Mouse (Mus musculus): ENCODE measurements around the gene Kif1b. TPM values are rescaled to one million over a fixed set of nuclear protein-coding genes. Genes with fewer than 3 reads are reported as not detected.
A peak's percentile ranks its signal among the peaks of the same experiment; 100 is the strongest.
"Not testable (repeated sequence)": the region's sequence is repeated elsewhere in the genome, so short reads cannot be mapped to it uniquely, and the experiment has no call there.

The Kif1b gene
- total RNA-seq, 4 experiments from 2014 or later = 419 to 466 (median 440) TPM

- no peak for DNase-seq (ENCODE audit: low spot score in 2 of 2)
These were observed 134.8 kb downstream of the Kif1b start for GRCm38 (mm10) chr4:149172666-149173065.

GRCm38 (mm10) chr4:149172083-149172482 lies 135.4 kb downstream of the Kif1b start:
- no peak for DNase-seq (ENCODE audit: low spot score in 2 of 2)

GRCm38 (mm10) chr4:149171581-149171981 lies 135.9 kb downstream of the Kif1b start:
- DNase-seq (ENCODE audit: low spot score in 2 of 2) = no peak

GRCm38 (mm10) chr4:149170394-149170931 lies 137.0 kb downstream of the Kif1b start:
- DNase-seq (ENCODE audit: low spot score in 2 of 2) = no peak

GRCm38 (mm10) chr4:149169926-149170325 lies 137.6 kb downstream of the Kif1b start:
- DNase-seq (ENCODE audit: low spot score in 2 of 2) = not testable (repeated sequence)

GRCm38 (mm10) chr4:149168016-149168415 lies 139.5 kb downstream of the Kif1b start:
- no peak for DNase-seq (ENCODE audit: low spot score in 2 of 2)

GRCm38 (mm10) chr4:149166957-149167611 lies 140.4 kb downstream of the Kif1b start:
- no peak for DNase-seq (ENCODE audit: low spot score in 2 of 2)

GRCm38 (mm10) chr4:149166215-149166946 lies 141.1 kb downstream of the Kif1b start, which contains the start of gene Pgd:
Gene Pgd (minus strand): TSS chr4:149166771.
- DNase-seq (ENCODE audit: low spot score in 2 of 2) = peak; percentile 92 to 97

- DNase-seq (ENCODE audit: low spot score in 2 of 2) = no peak
These were observed 143.3 kb downstream of the Kif1b start for GRCm38 (mm10) chr4:149164150-149164549.

GRCm38 (mm10) chr4:149163196-149163595 lies 144.3 kb downstream of the Kif1b start:
- no peak for DNase-seq (ENCODE audit: low spot score in 2 of 2)

- DNase-seq (ENCODE audit: low spot score in 2 of 2) = no peak
These were observed 146.3 kb downstream of the Kif1b start for GRCm38 (mm10) chr4:149161166-149161565.

- DNase-seq (ENCODE audit: low spot score in 2 of 2) = no peak
These were observed 147.6 kb downstream of the Kif1b start for GRCm38 (mm10) chr4:149159891-149160290.

GRCm38 (mm10) chr4:149159203-149159602 lies 148.3 kb downstream of the Kif1b start:
- DNase-seq (ENCODE audit: low spot score in 2 of 2) = no peak

- DNase-seq (ENCODE audit: low spot score in 2 of 2) = no peak
These were observed 150.0 kb downstream of the Kif1b start for GRCm38 (mm10) chr4:149157415-149157973.

GRCm38 (mm10) chr4:149155711-149156110 lies 151.8 kb downstream of the Kif1b start:
- DNase-seq (ENCODE audit: low spot score in 2 of 2) = no peak

GRCm38 (mm10) chr4:149154859-149155258 lies 152.6 kb downstream of the Kif1b start:
- DNase-seq (ENCODE audit: low spot score in 2 of 2) = no peak

- no peak for DNase-seq (ENCODE audit: low spot score in 2 of 2)
These were observed 156.8 kb downstream of the Kif1b start for GRCm38 (mm10) chr4:149150721-149151120.

- DNase-seq (ENCODE audit: low spot score in 2 of 2) = no peak
These were observed 157.2 kb downstream of the Kif1b start for GRCm38 (mm10) chr4:149150256-149150655.

GRCm38 (mm10) chr4:149149611-149150010 lies 157.9 kb downstream of the Kif1b start:
- DNase-seq (ENCODE audit: low spot score in 2 of 2) = no peak

GRCm38 (mm10) chr4:149149196-149149595 lies 158.3 kb downstream of the Kif1b start:
- no peak for DNase-seq (ENCODE audit: low spot score in 2 of 2)

GRCm38 (mm10) chr4:149148084-149148483 lies 159.4 kb downstream of the Kif1b start:
- DNase-seq (ENCODE audit: low spot score in 2 of 2) = no peak

GRCm38 (mm10) chr4:149147528-149147927 lies 160.0 kb downstream of the Kif1b start:
- no peak for DNase-seq (ENCODE audit: low spot score in 2 of 2)

Data from left cerebral cortex, adult 8-10 months (tissue).